Mouse (Mus musculus): Measurements from ENCODE around the gene Odf3b. TPM values are rescaled to one million over a fixed set of nuclear protein-coding genes. Genes with fewer than 3 reads are reported as not detected.

The Odf3b gene
- polyA plus RNA-seq, 1 experiment from 2014 or later = 0.83 TPM

DNA sequence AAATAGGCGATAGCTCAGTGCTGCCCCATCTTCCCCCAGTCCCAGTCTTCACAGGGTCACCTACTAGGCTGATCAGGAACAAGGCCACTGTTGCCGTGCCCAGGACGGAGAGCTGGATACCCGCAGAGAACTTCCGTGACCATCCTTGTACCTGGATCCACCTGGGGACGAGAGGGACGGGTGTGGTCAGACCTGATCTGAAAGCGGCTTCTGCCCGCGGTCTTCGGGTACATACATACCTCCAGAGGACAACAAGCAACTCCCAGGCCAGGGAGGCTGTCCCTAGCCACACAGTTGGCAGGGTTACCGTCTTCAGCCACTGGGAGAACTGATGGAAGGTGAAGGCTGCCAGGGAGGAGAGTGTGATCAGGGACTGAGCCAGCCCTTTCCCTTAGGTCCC is 26.3 kb downstream of the Odf3b start:
- Histone ChIP-seq H3K9me3 (replicated peaks) (no peaks in the 10 kb centered on the region), H3K9ac (no peak overlapping the region), H3K4me3 (replicated peaks) (no peak overlapping the region), H3K27ac (no peak overlapping the region), H3K36me3 (peaks cover 44% of the 10 kb centered on the region), H3K27me3 (no peaks in the 10 kb centered on the region), H3K4me2 (no peak overlapping the region), H3K4me1 (peaks cover 24% of the 10 kb centered on the region)
- WGBS = 95% methylated on average over 12 of the region's 12 CpGs
- no peak for ATAC-seq (replicated peaks; ENCODE audit: low FRiP score)

DNA sequence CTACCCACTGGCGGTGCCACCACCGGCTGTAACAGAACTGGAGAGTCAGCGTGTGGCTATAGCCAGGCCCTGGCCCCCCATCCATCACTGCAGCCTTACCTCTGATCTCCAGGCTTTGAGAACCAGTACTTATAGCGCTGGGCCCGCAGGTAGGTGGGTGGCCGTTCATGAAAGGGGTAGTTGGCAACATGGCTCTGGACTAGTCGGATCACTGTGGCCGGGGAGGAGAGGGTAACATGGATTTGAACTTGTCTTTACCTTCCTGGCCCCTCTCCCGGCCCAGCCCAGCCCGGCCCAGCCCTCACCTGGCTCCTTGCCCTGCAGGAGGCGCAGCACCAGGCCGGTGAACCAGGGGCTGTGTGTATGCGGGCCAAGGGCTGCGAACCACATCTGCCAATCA is 27.0 kb downstream of the Odf3b start:
- Histone ChIP-seq H3K36me3 (peaks cover 44% of the 10 kb centered on the region), H3K9me3 (replicated peaks) (no peaks in the 10 kb centered on the region), H3K27me3 (no peaks in the 10 kb centered on the region), H3K27ac (no peak overlapping the region), H3K9ac (no peak overlapping the region), H3K4me1 (peaks cover 17% of the 10 kb centered on the region), H3K4me2 (no peak overlapping the region), H3K4me3 (replicated peaks) (no peak overlapping the region)
- 95% methylated on average over 14 of the region's 14 CpGs for WGBS
- no peak for ATAC-seq (replicated peaks; ENCODE audit: low FRiP score)

DNA sequence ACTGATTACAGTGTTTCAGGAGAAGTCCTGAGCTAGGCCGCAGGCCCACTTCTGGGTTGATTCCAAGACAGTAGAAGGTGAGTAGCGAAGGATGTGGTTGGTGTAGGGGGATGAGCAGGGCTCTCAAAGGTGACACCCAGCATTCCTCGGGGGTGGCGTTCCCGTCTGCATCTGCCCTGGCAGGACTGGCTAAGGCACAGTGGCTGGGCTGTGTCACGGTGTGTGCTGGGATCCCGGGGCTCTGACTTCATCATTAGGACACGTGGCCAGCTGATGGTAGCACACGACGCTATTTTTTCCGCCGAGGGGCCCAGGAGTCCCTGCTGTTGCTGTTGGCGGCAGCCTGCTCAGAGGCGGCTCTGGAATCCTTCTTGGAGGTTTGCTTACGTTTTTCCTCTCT is 27.8 kb downstream of the Odf3b start:
- no peak overlapping the region for H3K4me2 ChIP-seq
- no peak overlapping the region for H3K27ac ChIP-seq
- H3K9me3 ChIP-seq (replicated peaks) = no peaks in the 10 kb centered on the region
- WGBS = 93% methylated on average over 15 of the region's 15 CpGs
- H3K27me3 ChIP-seq = no peaks in the 10 kb centered on the region
- H3K9ac ChIP-seq = no peak overlapping the region
- peaks cover 14% of the 10 kb centered on the region for H3K4me1 ChIP-seq
- H3K4me3 ChIP-seq (replicated peaks) = no peak overlapping the region
- no peak for ATAC-seq (replicated peaks; ENCODE audit: low FRiP score)
- peaks cover 44% of the 10 kb centered on the region for H3K36me3 ChIP-seq

DNA sequence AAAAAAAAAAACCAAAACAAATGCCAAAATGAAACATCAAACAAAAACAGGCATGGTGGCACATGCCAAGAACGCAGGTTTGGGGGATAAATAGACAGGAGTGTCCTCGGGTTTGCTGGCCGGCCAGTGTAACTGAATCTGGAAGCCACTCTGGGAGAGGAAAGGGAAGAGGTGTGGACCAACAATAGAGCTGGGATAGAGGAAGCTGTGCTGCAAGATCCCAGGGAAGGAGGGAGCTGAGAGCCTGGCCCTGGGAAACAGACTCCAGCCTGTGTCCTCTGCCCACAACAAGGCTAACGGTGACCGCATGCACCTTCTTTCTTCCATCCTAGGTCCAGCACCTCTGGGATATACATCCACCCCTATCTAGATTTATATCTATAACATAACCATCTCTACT is 28.6 kb downstream of the Odf3b start:
- Histone ChIP-seq H3K4me1 (peaks cover 14% of the 10 kb centered on the region), H3K4me3 (replicated peaks) (no peak overlapping the region), H3K36me3 (peaks cover 44% of the 10 kb centered on the region), H3K27me3 (no peaks in the 10 kb centered on the region), H3K27ac (no peak overlapping the region), H3K9me3 (replicated peaks) (no peaks in the 10 kb centered on the region), H3K9ac (no peak overlapping the region), H3K4me2 (no peak overlapping the region)
- ATAC-seq (replicated peaks; ENCODE audit: low FRiP score) = no peak
- 76% methylated on average over 5 of the region's 5 CpGs for WGBS

DNA sequence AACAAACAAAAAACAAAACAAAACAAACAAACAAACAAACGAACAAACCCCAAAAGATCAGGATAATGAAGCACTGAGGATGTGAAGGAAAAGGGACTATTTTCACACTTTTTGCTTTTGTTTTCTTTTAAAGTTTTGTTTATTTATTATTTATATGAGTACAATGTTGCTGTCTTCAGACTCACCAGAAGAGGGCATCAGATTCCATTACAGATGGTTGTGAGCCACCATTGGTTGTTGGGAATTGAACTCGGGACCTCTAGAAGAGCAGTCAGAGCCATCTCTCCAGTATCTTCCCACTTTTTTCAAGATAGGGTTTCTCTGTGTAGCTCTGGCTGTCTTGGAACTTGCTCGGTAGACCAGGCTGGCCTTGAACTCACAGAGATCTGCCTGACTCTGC is 35.8 kb downstream of the Odf3b start:
- no peak overlapping the region for H3K9ac ChIP-seq
- no peaks in the 10 kb centered on the region for H3K9me3 ChIP-seq (replicated peaks)
- ATAC-seq (replicated peaks; ENCODE audit: low FRiP score) = no peak
- 83% methylated on average over 3 of the region's 3 CpGs for WGBS
- no peaks in the 10 kb centered on the region for H3K4me1 ChIP-seq
- no peaks in the 10 kb centered on the region for H3K36me3 ChIP-seq
- H3K4me3 ChIP-seq (replicated peaks) = no peak overlapping the region
- no peak overlapping the region for H3K4me2 ChIP-seq
- no peaks in the 10 kb centered on the region for H3K27me3 ChIP-seq
- H3K27ac ChIP-seq = no peak overlapping the region

DNA sequence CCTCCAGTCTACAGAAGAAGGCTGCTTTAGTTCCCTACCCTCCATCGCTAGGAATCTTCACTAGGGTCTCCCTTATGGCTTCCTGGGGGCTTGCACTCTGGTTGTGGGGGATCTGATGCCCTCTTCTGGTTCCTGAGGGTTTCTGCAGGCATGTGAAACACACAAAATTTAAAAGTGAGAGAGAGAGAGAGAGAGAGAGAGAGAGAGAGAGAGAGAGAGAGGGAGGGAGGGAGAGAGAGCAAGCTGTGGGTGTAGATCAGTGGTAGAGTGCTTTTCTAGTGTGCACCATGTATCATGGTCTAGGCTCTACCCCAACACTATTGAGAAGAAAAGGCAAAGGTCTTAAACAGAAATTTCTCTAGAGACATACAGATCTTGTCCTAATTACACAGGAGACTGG is 37.4 kb downstream of the Odf3b start:
- no peaks in the 10 kb centered on the region for H3K4me1 ChIP-seq
- no peaks in the 10 kb centered on the region for H3K27me3 ChIP-seq
- no peak overlapping the region for H3K4me2 ChIP-seq
- no peak overlapping the region for H3K4me3 ChIP-seq (replicated peaks)
- no peak for ATAC-seq (replicated peaks; ENCODE audit: low FRiP score)
- H3K9me3 ChIP-seq (replicated peaks) = no peaks in the 10 kb centered on the region
- 54% methylated on average over 1 of the region's 1 CpGs for WGBS
- no peak overlapping the region for H3K9ac ChIP-seq
- no peak overlapping the region for H3K27ac ChIP-seq
- no peaks in the 10 kb centered on the region for H3K36me3 ChIP-seq

DNA sequence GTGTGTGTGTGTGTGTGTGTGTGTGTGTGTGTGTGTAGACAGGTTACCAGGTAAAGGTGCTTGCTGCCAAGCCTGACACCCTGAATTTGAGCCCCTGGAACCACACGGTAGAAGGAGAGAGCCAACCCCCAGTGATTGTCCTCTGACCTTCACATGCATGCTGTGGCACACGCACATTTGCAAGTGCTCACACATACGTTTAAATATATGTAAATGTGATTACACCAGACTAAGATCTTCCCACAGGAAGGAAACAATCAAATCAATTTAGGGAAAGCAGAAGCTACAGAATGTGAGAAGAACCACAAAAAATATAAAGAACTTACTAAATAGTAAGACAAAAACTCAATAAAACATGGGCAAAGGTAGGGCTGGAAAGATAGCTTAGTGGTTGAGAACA is 38.9 kb downstream of the Odf3b start:
- Histone ChIP-seq H3K4me2 (no peak overlapping the region), H3K27ac (no peak overlapping the region), H3K27me3 (no peaks in the 10 kb centered on the region), H3K4me3 (replicated peaks) (no peak overlapping the region), H3K36me3 (no peaks in the 10 kb centered on the region), H3K9me3 (replicated peaks) (no peaks in the 10 kb centered on the region), H3K4me1 (no peaks in the 10 kb centered on the region), H3K9ac (no peak overlapping the region)
- 79% methylated on average over 3 of the region's 3 CpGs for WGBS
- ATAC-seq (replicated peaks; ENCODE audit: low FRiP score) = no peak

DNA sequence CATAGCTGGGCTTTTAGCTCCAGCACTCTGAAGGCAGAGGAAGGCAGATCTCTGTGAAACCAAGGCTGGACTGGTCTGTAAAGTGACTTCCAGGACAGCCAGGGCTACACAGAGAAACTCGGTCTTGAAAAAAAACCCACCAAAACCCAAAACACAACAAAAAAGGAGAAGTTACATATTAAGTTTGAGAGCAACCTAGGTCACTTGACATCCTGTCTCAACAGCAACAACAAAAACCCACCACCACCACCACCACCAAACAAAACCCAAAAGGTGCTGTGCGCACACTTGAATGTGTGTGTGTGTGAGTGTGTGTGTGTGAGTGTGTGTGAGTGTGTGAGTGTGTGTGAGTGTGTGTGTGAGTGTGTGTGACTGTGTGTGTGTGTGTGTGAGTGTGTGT is 39.4 kb downstream of the Odf3b start:
- no peak overlapping the region for H3K4me2 ChIP-seq
- ATAC-seq (replicated peaks; ENCODE audit: low FRiP score) = no peak
- whole genome bisulfite sequencing = 86% methylated on average over 2 of the region's 2 CpGs
- no peak overlapping the region for H3K27ac ChIP-seq
- no peak overlapping the region for H3K9ac ChIP-seq
- no peaks in the 10 kb centered on the region for H3K9me3 ChIP-seq (replicated peaks)
- H3K36me3 ChIP-seq = no peaks in the 10 kb centered on the region
- H3K4me1 ChIP-seq = no peaks in the 10 kb centered on the region
- H3K4me3 ChIP-seq (replicated peaks) = no peak overlapping the region
- no peaks in the 10 kb centered on the region for H3K27me3 ChIP-seq

DNA sequence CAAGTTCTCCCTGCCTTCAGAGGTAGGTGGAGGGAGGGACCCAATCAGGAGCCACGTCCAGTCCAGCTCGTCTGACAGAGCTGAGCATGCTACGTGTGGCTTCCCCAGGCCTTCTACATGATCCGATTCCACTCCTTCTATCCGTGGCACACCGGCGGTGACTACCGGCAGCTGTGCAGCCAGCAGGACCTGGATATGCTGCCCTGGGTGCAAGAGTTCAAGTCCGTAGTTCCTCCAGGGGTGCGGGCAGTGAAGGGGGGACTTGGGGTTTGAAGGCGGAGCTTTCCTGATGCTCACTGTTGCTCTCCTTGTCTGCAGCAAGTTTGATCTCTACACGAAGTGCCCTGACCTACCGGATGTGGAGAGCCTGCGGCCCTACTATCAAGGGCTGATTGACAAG is 42.7 kb downstream of the Odf3b start:
- H3K27ac ChIP-seq = no peak overlapping the region
- H3K27me3 ChIP-seq = no peaks in the 10 kb centered on the region
- H3K36me3 ChIP-seq = no peaks in the 10 kb centered on the region
- no peak for ATAC-seq (replicated peaks; ENCODE audit: low FRiP score)
- WGBS = 85% methylated on average over 14 of the region's 14 CpGs
- no peaks in the 10 kb centered on the region for H3K4me1 ChIP-seq
- no peak overlapping the region for H3K4me2 ChIP-seq
- H3K9ac ChIP-seq = no peak overlapping the region
- H3K9me3 ChIP-seq (replicated peaks) = no peaks in the 10 kb centered on the region
- no peak overlapping the region for H3K4me3 ChIP-seq (replicated peaks)

DNA sequence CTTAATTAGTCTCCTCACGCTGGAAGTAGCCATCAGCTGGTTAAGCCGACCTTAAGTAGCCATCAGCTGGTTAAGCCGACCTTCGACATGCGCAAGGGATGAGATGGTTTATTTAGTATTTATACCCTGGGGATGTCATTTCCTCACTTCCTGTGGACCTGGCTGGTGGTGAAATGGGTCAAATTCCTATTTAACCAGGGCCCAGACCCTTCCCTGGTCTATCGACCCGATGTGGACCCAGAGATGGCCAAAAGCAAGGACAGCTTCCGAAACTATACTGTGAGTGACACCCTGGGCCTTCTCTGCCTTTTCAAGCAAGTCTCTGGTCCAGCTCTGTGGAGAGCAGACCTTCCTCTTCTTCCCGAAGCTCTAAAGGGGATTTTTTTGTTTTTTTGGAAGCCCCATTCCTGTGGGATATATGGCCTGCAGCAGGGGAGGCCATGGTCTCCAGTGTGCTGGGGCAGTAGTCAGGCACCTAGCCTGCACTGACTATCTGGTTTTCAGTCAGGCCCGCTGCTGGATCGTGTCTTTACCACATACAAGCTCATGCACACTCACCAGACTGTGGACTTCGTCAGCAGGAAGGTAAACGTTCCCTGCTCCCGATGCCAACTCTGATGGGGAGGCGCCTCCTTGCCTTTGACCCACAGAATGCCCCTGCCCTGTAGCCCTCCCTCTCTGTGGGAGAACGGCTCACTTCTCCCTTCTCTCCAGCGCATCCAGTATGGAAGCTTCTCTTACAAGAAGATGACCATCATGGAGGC is 44.1 kb downstream of the Odf3b start:
- no peaks in the 10 kb centered on the region for H3K36me3 ChIP-seq
- WGBS = 79% methylated on average over 17 of the region's 17 CpGs
- H3K4me2 ChIP-seq = no peak overlapping the region
- H3K4me3 ChIP-seq (replicated peaks) = no peak overlapping the region
- no peaks in the 10 kb centered on the region for H3K4me1 ChIP-seq
- no peak for ATAC-seq (replicated peaks; ENCODE audit: low FRiP score)
- no peaks in the 10 kb centered on the region for H3K27me3 ChIP-seq
- H3K9me3 ChIP-seq (replicated peaks) = no peaks in the 10 kb centered on the region
- H3K9ac ChIP-seq = no peak overlapping the region
- no peak overlapping the region for H3K27ac ChIP-seq

DNA sequence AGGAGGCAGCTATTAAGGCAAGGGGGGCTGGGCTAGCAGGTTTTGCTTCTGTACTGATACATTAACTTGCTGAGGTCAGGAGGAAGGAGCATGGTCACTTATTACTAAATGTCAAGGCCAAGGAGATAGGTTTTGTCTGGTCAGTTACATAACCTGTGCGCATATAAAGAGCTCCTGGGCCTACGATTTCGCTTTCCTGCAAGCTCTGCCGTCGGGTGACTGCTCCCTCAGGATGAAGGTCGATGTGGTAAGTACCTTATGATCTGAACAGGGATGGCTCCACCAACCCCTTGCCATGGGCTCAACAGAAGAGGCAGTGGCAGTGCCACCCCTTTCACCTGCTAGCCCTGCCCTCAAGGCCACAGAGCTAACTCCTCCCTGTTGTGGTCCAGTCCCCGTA is 44.8 kb downstream of the Odf3b start, which contains the start of gene Miox:
Miox (plus strand) TSS at position 128 of the 400 bp plus-strand sequence.
- Histone ChIP-seq H3K4me1 (no peaks in the 10 kb centered on the region), H3K9ac (no peak within 1 kb of the TSS), H3K9me3 (replicated peaks) (no peaks in the 10 kb centered on the region), H3K27ac (no peak within 1 kb of the TSS), H3K4me2 (no peak within 1 kb of the TSS), H3K4me3 (replicated peaks) (no peak within 1 kb of the TSS), H3K36me3 (no peaks in the 10 kb centered on the region), H3K27me3 (no peaks in the 10 kb centered on the region)
- WGBS = 81% methylated on average over 7 of the region's 7 CpGs
- no peak for ATAC-seq (replicated peaks; ENCODE audit: low FRiP score)
